Mouse (Mus musculus): ENCODE measurements at regions not wholly inside any gene's neighbourhood (a gene's known extent, or its start where the extent isn't known, plus 50 kb on each side); places are given as distances from the start of the nearest gene placed in this dataset.

DNA sequence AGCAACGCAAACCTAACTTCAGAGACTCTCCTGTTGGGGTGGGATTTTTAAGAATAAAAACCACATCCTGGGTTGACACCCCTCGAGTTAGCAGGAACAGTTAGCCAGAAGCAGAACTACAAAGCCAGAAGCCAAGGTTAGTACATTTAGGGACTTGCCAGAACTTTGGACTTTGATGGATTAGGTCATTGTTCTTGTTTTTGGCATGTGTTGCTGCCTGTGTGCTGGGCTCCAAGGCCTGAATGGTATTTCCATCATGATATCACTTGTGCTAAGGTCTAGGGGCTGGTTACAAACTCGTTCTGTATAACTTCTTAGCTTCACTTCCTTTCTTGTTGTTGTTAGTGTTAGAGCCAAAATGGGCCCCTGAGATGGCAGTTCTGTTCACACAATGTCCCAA is 338.8 kb upstream of the 5930422O12Rik start:
- in situ Hi-C loops (cut with MboI; ENCODE audit: low pct_unique_long_range_greater_than_20kb) = no loop called here
- no peaks in the 10 kb centered on the region for H3K27me3 ChIP-seq
- POLR2A ChIA-PET = no interaction called here
- TF ChIP-seq CTCF (IDR thresholded peaks at IDR 0.05) = no peak
- CTCF ChIA-PET = no interaction called here
- ATAC-seq = no peak
- DNase-seq (ENCODE audit: low read depth, low spot score) = no peak

DNA sequence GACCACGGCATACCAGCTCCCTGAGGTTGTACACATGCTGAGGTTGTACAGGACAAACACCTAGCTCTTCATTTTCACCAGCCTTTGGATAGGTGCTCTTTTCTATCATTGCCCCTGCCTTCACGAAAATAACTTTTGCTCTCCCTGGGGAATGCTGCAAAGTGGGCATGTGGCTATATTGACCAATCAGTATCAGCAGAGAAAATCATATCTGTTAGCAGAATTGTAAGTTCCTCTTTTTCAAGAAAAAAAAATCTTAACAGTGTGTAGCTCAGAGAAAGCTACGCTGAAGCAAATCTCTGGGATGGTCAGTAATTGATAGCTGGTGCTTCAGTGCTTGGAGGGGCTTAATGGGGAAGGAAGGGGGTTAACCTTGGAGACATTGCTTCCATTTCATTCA is 319.6 kb upstream of the 5930422O12Rik start:
- in situ Hi-C loops (cut with MboI; ENCODE audit: low pct_unique_long_range_greater_than_20kb) = no loop called here
- no peak for ATAC-seq
- no peak for TF ChIP-seq CTCF (IDR thresholded peaks at IDR 0.05)
- DNase-seq (ENCODE audit: low read depth, low spot score) = no peak
- no peaks in the 10 kb centered on the region for H3K27me3 ChIP-seq
- ChIA-PET POLR2A (no interaction called here), CTCF (interaction anchor here (0.8 kb wide), 1 partner anchor 155 kb away, joined by 3 read pairs; no protein-coding TSS in a partner anchor)

DNA sequence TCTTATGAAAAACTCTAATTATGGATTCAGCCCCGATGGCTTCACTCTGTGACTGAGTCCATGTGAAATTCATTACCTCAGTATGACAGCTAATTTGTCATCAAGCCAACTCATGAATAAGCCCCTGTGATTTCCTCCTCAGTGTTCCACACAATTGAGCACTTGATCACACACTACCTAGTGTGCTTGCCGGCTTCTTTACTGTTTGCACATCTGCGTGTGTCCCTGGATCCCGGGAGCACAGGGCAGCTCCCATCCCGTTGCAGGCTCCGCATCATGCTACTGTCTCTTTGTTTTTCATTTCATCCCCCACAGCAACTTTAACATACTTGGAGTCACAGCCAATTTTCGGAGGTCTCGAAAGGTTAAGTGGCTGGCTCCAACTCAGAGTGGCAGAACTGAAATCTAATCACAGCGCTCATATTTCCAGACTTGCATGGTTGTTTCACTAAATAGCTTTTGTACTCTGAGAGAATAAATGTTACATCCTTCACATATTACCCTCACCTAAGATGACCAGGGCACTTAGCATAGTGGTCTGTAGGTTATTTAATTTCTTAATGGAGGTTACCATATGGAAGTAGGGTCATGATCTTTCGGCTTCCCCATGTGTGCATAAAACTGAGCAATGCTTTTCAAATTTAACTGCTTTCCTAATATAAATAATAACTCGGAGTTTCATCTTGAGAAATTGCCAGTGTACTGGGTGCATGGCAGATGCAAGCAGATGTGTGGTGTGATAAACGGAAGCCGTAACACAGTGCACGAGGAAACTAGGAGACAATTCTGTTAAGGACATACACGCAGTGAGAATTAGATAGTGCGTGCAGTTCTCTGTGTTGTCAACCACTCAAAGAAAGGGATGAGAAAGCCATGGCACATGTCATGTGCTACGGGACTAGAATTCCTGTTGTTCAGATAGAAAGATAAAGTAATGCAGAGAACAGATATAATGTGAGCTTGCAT is 313.0 kb upstream of the 5930422O12Rik start:
- TF ChIP-seq CTCF (IDR thresholded peaks at IDR 0.05) = no peak
- POLR2A ChIA-PET = interaction anchor here (0.6 kb wide), 1 partner anchor 400 kb away, joined by 5 read pairs; no protein-coding TSS in a partner anchor
- DNase-seq (ENCODE audit: low read depth, low spot score) = no peak
- CTCF ChIA-PET = interaction anchor here (0.9 kb wide), 1 partner anchor 13 kb away, joined by 3 read pairs; no protein-coding TSS in a partner anchor
- in situ Hi-C loops (cut with MboI; ENCODE audit: low pct_unique_long_range_greater_than_20kb) = no loop called here
- H3K27me3 ChIP-seq = no peaks in the 10 kb centered on the region
- ATAC-seq = no peak

DNA sequence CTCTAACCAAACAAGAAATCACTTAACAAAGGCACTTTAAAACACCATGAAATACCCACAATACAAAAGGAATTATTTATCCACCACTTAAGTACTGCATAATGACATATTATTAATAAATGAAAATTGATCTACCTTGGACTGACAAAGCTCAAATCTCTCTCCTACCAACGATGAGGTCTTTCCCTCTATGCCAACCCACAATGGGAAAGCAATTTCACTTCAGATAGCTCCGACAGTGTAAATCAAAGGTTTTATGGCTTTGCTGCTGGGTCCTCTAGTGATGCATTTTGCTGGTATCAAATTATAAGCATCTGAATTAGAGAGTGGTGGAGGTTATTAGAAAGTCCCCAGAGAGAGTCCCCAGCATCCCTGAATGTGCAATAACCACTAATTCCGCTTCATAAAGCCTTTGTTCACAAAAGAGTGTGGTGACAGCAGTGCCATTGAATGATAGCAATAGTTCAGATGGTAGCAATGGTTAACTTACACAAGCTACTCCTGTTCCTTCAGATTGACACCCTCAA is 305.4 kb upstream of the 5930422O12Rik start:
- CTCF ChIA-PET = no interaction called here
- no peak for TF ChIP-seq CTCF (IDR thresholded peaks at IDR 0.05)
- H3K27me3 ChIP-seq = no peaks in the 10 kb centered on the region
- DNase-seq (ENCODE audit: low read depth, low spot score) (no peak), ATAC-seq (no peak)
- in situ Hi-C loops (cut with MboI; ENCODE audit: low pct_unique_long_range_greater_than_20kb) = no loop called here
- POLR2A ChIA-PET = no interaction called here

DNA sequence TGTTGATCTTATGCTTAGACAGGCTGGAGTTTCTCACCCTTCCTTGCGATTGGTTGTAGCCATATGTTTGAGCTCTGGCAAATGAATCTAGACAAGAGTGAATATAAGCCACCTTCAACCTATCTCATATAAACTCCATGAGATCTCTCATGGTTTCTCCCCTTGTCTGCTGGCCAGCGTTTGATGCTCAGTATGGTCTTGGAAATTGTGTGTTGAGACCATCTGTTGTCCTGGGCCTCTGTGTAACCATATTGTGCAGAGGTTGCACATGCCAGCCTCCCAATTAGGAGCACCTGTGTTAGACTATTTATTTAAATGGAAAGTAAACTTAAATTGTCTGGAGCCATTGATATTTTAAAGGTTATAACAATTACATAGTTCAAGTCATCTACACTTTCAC is 301.5 kb upstream of the 5930422O12Rik start:
- in situ Hi-C loops (cut with MboI; ENCODE audit: low pct_unique_long_range_greater_than_20kb) = no loop called here
- POLR2A ChIA-PET = no interaction called here
- ATAC-seq = no peak

DNA sequence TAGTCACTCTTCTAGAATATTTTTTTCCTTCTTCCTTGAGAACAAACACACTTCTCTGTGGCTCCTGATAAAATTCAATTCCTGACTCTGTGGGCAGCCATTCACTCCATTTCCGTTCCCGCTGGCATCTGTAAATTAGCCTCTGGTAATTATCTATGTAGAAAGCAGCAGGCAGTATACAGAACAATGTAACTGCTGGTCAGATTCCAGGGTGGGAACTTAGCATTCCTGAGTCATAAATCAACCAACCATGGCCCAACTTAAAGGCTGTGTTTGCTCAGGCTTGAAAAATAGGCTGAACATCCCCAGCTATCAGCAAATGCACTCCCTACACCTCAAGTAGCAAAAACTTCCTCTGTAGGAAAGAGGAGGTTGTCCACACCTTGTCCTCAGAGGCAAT is 289.6 kb upstream of the 5930422O12Rik start:
- in situ Hi-C loops (cut with MboI; ENCODE audit: low pct_unique_long_range_greater_than_20kb) = no loop called here
- ATAC-seq = peak; percentile 60

More for the DNA sequence above, 301.5 kb upstream of the 5930422O12Rik start:
- CTCF ChIA-PET = no interaction called here
- no peak for DNase-seq (ENCODE audit: low read depth, low spot score)
- H3K27me3 ChIP-seq = no peaks in the 10 kb centered on the region
- TF ChIP-seq CTCF (IDR thresholded peaks at IDR 0.05) = no peak

DNA sequence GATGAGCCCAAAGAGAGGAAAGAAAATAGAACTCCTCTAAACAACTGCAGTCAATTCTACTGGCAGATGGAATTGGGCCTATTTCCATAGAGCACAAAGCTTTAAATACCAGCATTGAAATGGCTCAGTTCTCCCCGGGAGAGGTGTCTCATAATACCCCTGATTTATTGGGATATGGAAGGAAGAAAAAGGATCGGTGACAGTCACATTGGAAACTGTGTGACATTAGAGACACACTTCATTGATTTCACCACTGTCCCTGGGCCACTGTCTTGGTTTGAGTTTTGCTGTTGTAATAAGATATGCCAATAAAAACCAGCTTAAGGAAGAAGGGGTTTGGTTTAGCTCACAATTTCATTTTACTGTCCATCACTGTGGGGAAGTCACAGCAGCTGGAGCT is 288.7 kb upstream of the 5930422O12Rik start:
- no peak for TF ChIP-seq CTCF (IDR thresholded peaks at IDR 0.05)
- ATAC-seq (no peak), DNase-seq (ENCODE audit: low read depth, low spot score) (no peak)
- H3K27me3 ChIP-seq = no peaks in the 10 kb centered on the region
- POLR2A ChIA-PET = no interaction called here
- in situ Hi-C loops (cut with MboI; ENCODE audit: low pct_unique_long_range_greater_than_20kb) = no loop called here
- CTCF ChIA-PET = no interaction called here

More for the DNA sequence above, 289.6 kb upstream of the 5930422O12Rik start:
- TF ChIP-seq CTCF (IDR thresholded peaks at IDR 0.05) = no peak
- CTCF ChIA-PET = interaction anchor here (1.3 kb wide), 1 partner anchor 10 kb away, joined by 3 read pairs; no protein-coding TSS in a partner anchor
- peak; percentile 33 for DNase-seq (ENCODE audit: low read depth, low spot score)
- POLR2A ChIA-PET = no interaction called here
- H3K27me3 ChIP-seq = no peaks in the 10 kb centered on the region

DNA sequence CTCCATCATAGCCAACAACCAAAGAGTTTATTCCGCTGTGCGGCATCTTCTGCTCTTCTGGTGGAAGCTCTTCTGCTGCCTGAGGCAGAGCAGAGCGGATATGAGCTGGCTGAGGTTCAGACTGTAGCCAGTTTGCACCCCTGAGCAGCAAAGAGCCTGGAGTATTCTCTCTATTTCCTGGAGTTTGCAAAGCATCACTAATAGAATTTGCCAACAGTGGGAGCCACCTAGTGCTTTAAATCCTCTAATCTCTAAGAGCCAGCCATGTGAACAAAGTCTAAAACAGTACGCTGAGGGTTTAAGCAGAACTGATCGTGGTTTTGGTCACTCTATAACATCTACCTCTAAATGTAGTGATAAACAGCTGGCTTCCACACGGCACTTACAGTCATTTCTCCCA is 250.9 kb upstream of the 5930422O12Rik start:
- ChIA-PET CTCF (no interaction called here), POLR2A (no interaction called here)
- in situ Hi-C loops (cut with MboI; ENCODE audit: low pct_unique_long_range_greater_than_20kb) = no loop called here
- ATAC-seq = peak; percentile 83
- peak; percentile 38 for DNase-seq (ENCODE audit: low read depth, low spot score)
- peak; percentile 32 for TF ChIP-seq CTCF (IDR thresholded peaks at IDR 0.05)
- H3K27me3 ChIP-seq = no peaks in the 10 kb centered on the region

DNA sequence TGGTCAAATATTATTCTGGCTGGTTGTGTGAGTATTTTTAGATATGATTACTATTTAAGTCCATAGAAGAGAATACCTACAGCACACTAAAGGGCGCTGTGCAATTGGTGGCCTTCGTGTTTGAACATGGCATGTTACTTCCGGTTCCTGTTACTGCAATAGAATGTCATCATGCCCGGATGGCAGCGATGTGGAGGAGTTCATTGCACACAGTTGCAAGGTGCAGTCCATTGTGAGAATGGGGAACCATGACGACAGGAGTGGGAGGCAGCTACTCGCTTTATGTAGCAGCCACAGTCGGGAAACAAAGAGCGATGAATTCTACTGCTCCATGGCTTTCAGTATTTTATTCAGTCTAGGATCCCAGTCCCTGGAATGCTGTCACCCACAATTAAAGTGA is 245.5 kb upstream of the 5930422O12Rik start:
- CTCF ChIA-PET = no interaction called here
- no peak for ATAC-seq
- POLR2A ChIA-PET = no interaction called here
- no peak for DNase-seq (ENCODE audit: low read depth, low spot score)
- no peaks in the 10 kb centered on the region for H3K27me3 ChIP-seq
- no peak for TF ChIP-seq CTCF (IDR thresholded peaks at IDR 0.05)
- in situ Hi-C loops (cut with MboI; ENCODE audit: low pct_unique_long_range_greater_than_20kb) = loop anchor here (5.0 to 10.0 kb wide), 4 partner anchors 171 to 1176 kb away; no protein-coding TSS in a partner anchor
